Mouse (Mus musculus): ENCODE results near the gene Prrx1. TPM values are rescaled to one million over a fixed set of nuclear protein-coding genes. Genes with fewer than 3 reads are reported as not detected.

Gene Prrx1
- total and polyA plus RNA-seq, 3 experiments, result not detected

GRCm38 (mm10) chr1:163309466-163309865 is 4.0 kb downstream of the Prrx1 start:
- Histone ChIP-seq H3K4me1 (ENCODE audit: control insufficient read depth in 1 of 2, insufficient read depth in 2 of 2, low read length in 2 of 2) (no peaks in the 10 kb centered on the region), H3K9ac (ENCODE audit: control insufficient read depth, low read depth, low read length, poor library complexity, severe bottlenecking) (no peak overlapping the region), H3K9me3 (replicated peaks; ENCODE audit: insufficient read depth, low read length) (no peaks in the 10 kb centered on the region), H3K36me3 (ENCODE audit: control insufficient read depth in 1 of 2, insufficient read depth in 2 of 2, low read length in 2 of 2) (no peaks in the 10 kb centered on the region), H3K4me3 (ENCODE audit: control insufficient read depth in 1 of 2, insufficient read depth in 1 of 2, low read depth in 2 of 2, low read length in 2 of 2) (no peak overlapping the region), H3K27me3 (ENCODE audit: control insufficient read depth in 1 of 2, insufficient read depth in 2 of 2, low read length in 2 of 2) (peaks cover 0 to 2% of the 10 kb centered on the region in 2 experiments; a peak in 1 of 4 replicates), H3K79me2 (ENCODE audit: control insufficient read depth, insufficient read depth, low read length, poor library complexity) (no peaks in the 10 kb centered on the region), H3K27ac (ENCODE audit: control insufficient read depth, low read depth, low read length) (no peak overlapping the region)
- no peak for DNase-seq (ENCODE audit: low read depth, low spot score)
- TF ChIP-seq USF2 (IDR thresholded peaks at IDR 0.05; ENCODE audit: borderline replicate concordance in 1 of 2, insufficient read depth in 1 of 2, low read depth in 1 of 2, low read length in 2 of 2), result no peak

GRCm38 (mm10) chr1:163308631-163309030 is 4.9 kb downstream of the Prrx1 start:
- Histone ChIP-seq H3K79me2 (ENCODE audit: control insufficient read depth, insufficient read depth, low read length, poor library complexity) (no peaks in the 10 kb centered on the region), H3K4me1 (ENCODE audit: control insufficient read depth in 1 of 2, insufficient read depth in 2 of 2, low read length in 2 of 2) (no peaks in the 10 kb centered on the region), H3K9ac (ENCODE audit: control insufficient read depth, low read depth, low read length, poor library complexity, severe bottlenecking) (no peak overlapping the region), H3K36me3 (ENCODE audit: control insufficient read depth in 1 of 2, insufficient read depth in 2 of 2, low read length in 2 of 2) (no peaks in the 10 kb centered on the region), H3K27ac (ENCODE audit: control insufficient read depth, low read depth, low read length) (no peak overlapping the region), H3K9me3 (replicated peaks; ENCODE audit: insufficient read depth, low read length) (no peaks in the 10 kb centered on the region), H3K27me3 (ENCODE audit: control insufficient read depth in 1 of 2, insufficient read depth in 2 of 2, low read length in 2 of 2) (peaks cover 0 to 2% of the 10 kb centered on the region in 2 experiments; a peak in 1 of 4 replicates), H3K4me3 (ENCODE audit: control insufficient read depth in 1 of 2, insufficient read depth in 1 of 2, low read depth in 2 of 2, low read length in 2 of 2) (no peak overlapping the region)
- TF ChIP-seq CHD2 (IDR thresholded peaks at IDR 0.05; ENCODE audit: low read length), result no peak
- no peak for DNase-seq (ENCODE audit: low read depth, low spot score)

GRCm38 (mm10) chr1:163307706-163308105 is 5.8 kb downstream of the Prrx1 start:
- no peaks in the 10 kb centered on the region for H3K79me2 ChIP-seq (ENCODE audit: control insufficient read depth, insufficient read depth, low read length, poor library complexity)
- no peaks in the 10 kb centered on the region for H3K4me1 ChIP-seq (ENCODE audit: control insufficient read depth in 1 of 2, insufficient read depth in 2 of 2, low read length in 2 of 2)
- H3K9ac ChIP-seq (ENCODE audit: control insufficient read depth, low read depth, low read length, poor library complexity, severe bottlenecking), result no peak overlapping the region
- TF ChIP-seq GATA1 (IDR thresholded peaks at IDR 0.05; ENCODE audit: low read depth, low read length) (no peak), MYC (IDR thresholded peaks at IDR 0.05; ENCODE audit: low read depth, low read length) (no peak), ZNF384 (IDR thresholded peaks at IDR 0.05; ENCODE audit: low read depth, low read length) (no peak), USF2 (IDR thresholded peaks at IDR 0.05; ENCODE audit: borderline replicate concordance in 1 of 2, insufficient read depth in 1 of 2, low read depth in 1 of 2, low read length in 2 of 2) (no peak), NELFE (IDR thresholded peaks at IDR 0.05; ENCODE audit: low read depth, low read length) (no peak), E2F4 (IDR thresholded peaks at IDR 0.05; ENCODE audit: borderline replicate concordance, low read depth, low read length) (no peak), RAD21 (IDR thresholded peaks at IDR 0.05; ENCODE audit: low read depth, low read length) (no peak)
- no peaks in the 10 kb centered on the region for H3K36me3 ChIP-seq (ENCODE audit: control insufficient read depth in 1 of 2, insufficient read depth in 2 of 2, low read length in 2 of 2)
- H3K27ac ChIP-seq (ENCODE audit: control insufficient read depth, low read depth, low read length), result no peak overlapping the region
- DNase-seq (ENCODE audit: low read depth, low spot score), result no peak
- H3K4me3 ChIP-seq (ENCODE audit: control insufficient read depth in 1 of 2, insufficient read depth in 1 of 2, low read depth in 2 of 2, low read length in 2 of 2), result no peak overlapping the region
- peaks cover 0 to 5% of the 10 kb centered on the region in 2 experiments; a peak in 3 of 4 replicates for H3K27me3 ChIP-seq (ENCODE audit: control insufficient read depth in 1 of 2, insufficient read depth in 2 of 2, low read length in 2 of 2)
- H3K9me3 ChIP-seq (replicated peaks; ENCODE audit: insufficient read depth, low read length), result no peaks in the 10 kb centered on the region

GRCm38 (mm10) chr1:163305956-163306355 is 7.6 kb downstream of the Prrx1 start:
- DNase-seq (ENCODE audit: low read depth, low spot score), result no peak
- no peaks in the 10 kb centered on the region for H3K4me1 ChIP-seq (ENCODE audit: control insufficient read depth in 1 of 2, insufficient read depth in 2 of 2, low read length in 2 of 2)
- no peak overlapping the region for H3K9ac ChIP-seq (ENCODE audit: control insufficient read depth, low read depth, low read length, poor library complexity, severe bottlenecking)
- no peaks in the 10 kb centered on the region for H3K9me3 ChIP-seq (replicated peaks; ENCODE audit: insufficient read depth, low read length)
- H3K79me2 ChIP-seq (ENCODE audit: control insufficient read depth, insufficient read depth, low read length, poor library complexity), result no peaks in the 10 kb centered on the region
- H3K27me3 ChIP-seq (ENCODE audit: control insufficient read depth in 1 of 2, insufficient read depth in 2 of 2, low read length in 2 of 2), result peaks cover 3 to 7% of the 10 kb centered on the region in 2 experiments
- H3K27ac ChIP-seq (ENCODE audit: control insufficient read depth, low read depth, low read length), result no peak overlapping the region
- no peaks in the 10 kb centered on the region for H3K36me3 ChIP-seq (ENCODE audit: control insufficient read depth in 1 of 2, insufficient read depth in 2 of 2, low read length in 2 of 2)
- H3K4me3 ChIP-seq (ENCODE audit: control insufficient read depth in 1 of 2, insufficient read depth in 1 of 2, low read depth in 2 of 2, low read length in 2 of 2), result no peak overlapping the region
- TF ChIP-seq MYC (IDR thresholded peaks at IDR 0.05; ENCODE audit: low read depth, low read length), result no peak
- no peak for TF ChIP-seq JUND (IDR thresholded peaks at IDR 0.05; ENCODE audit: low read depth, low read length)
- TF ChIP-seq ELF1 (IDR thresholded peaks at IDR 0.05; ENCODE audit: low read depth, low read length), result no peak
- TF ChIP-seq SIN3A (IDR thresholded peaks at IDR 0.05; ENCODE audit: low read length), result no peak
- no peak for TF ChIP-seq UBTF (IDR thresholded peaks at IDR 0.05; ENCODE audit: borderline replicate concordance, insufficient read depth, low read depth, low read length)
- no peak for TF ChIP-seq ZC3H11A (IDR thresholded peaks at IDR 0.05; ENCODE audit: low read depth, low read length)
- TF ChIP-seq CHD1 (IDR thresholded peaks at IDR 0.05; ENCODE audit: low read depth, low read length), result no peak
- no peak for TF ChIP-seq TAL1 (IDR thresholded peaks at IDR 0.05; ENCODE audit: low read length)
- no peak for TF ChIP-seq RCOR1 (IDR thresholded peaks at IDR 0.05; ENCODE audit: low read depth, low read length)
- no peak for TF ChIP-seq SMC3 (IDR thresholded peaks at IDR 0.05; ENCODE audit: low read depth, low read length)
- TF ChIP-seq TCF12 (IDR thresholded peaks at IDR 0.05; ENCODE audit: low read depth, low read length), result no peak
- no peak for TF ChIP-seq ZNF384 (IDR thresholded peaks at IDR 0.05; ENCODE audit: low read depth, low read length)
- TF ChIP-seq POLR2AphosphoS5 (IDR thresholded peaks at IDR 0.05; ENCODE audit: borderline replicate concordance, low read depth, low read length), result no peak
- no peak for TF ChIP-seq MXI1 (IDR thresholded peaks at IDR 0.05; ENCODE audit: low read depth, low read length)
- TF ChIP-seq E2F4 (IDR thresholded peaks at IDR 0.05; ENCODE audit: borderline replicate concordance, low read depth, low read length), result no peak
- TF ChIP-seq USF2 (IDR thresholded peaks at IDR 0.05; ENCODE audit: borderline replicate concordance in 1 of 2, insufficient read depth in 1 of 2, low read depth in 1 of 2, low read length in 2 of 2), result no peak
